Mouse (Mus musculus) liver, adult (tissue): ENCODE data around the gene Cd22.

Source experiments
- GATA4 ChIP-seq: IDR thresholded peaks from 2 replicates; pipeline ENCODE4 v1.6.1; 2014; ENCODE audit warnings: mild to moderate bottlenecking, low read length; ENCODE audit not compliant: insufficient replicate concordance

Cd22 gene

DNA sequence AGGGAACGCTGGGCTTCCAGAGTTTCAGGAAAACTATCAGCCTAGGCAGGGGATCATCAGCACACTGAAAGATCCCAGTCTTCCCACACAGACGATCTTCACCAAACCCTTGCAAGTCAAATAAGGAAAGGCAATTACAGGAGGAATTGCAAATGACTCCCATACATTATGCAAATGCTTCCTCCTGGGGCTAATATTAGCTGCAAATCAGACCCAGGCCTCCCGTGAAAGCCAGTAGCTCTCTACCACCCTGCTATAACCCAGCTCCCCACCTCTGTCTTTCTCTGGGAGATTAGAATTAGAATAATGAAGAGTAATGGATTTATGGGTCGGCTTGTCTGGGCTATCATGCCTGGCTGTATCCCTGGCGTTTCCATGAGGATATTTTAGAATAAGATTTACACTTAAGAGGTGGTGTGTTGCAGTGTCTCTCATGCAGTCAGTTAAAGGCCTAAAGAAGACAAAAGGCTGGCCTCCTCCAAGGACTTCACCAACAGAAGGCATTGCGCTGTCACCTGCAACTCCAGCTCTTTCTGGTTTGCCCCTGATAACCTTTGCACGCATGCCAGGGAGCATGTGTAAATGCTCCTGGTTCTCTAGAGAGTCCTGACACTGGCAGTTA is 35.4 kb downstream of the Cd22 start:
- no peak for TF ChIP-seq GATA4

GRCm38 (mm10) chr7:30842092-30842491 is 38.0 kb downstream of the Cd22 start:
- no peak for TF ChIP-seq GATA4

GRCm38 (mm10) chr7:30841379-30841778 is 38.8 kb downstream of the Cd22 start:
- no peak for TF ChIP-seq GATA4

DNA sequence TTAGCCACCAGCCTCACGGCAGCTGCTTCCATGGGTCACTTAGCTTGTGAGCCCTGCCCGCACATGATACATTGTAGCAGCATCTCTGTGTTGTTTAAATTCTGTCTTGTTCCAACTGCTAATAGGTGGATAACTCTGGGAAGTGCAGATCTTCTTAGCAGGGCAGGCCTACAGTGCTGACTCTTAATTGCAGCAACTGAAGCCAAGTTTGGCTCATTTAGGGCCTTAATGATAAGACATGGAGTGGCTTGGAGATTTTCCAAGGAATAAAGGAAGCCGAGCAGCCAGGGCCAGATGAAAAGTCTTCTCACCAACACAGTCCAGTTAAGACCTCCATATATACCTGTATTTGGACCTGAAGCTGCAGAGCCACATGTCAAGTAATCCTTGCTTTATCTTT is 39.8 kb downstream of the Cd22 start:
- no peak for TF ChIP-seq GATA4

DNA sequence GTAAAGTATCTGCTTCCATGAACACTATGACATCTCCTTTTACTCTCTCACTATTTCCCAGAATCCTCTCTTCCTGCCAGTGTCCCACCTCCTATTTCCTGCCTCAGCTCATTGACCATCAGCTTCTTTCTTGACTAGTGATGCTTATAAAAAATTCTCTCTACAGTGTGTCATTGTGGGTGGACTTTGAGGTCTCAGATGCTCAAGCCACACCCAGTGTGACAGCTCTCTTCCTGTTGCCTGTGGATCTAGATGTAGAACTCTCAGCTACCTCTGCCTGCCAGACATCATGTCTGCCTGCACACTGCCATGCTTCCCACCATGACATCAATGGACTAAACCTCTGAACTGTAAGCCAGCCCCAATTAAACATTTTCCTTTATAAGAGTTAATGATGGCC is 42.9 kb downstream of the Cd22 start:
- TF ChIP-seq GATA4: no peak

- TF ChIP-seq GATA4: no peak
These were observed 47.9 kb downstream of the Cd22 start for GRCm38 (mm10) chr7:30832261-30832660.

DNA sequence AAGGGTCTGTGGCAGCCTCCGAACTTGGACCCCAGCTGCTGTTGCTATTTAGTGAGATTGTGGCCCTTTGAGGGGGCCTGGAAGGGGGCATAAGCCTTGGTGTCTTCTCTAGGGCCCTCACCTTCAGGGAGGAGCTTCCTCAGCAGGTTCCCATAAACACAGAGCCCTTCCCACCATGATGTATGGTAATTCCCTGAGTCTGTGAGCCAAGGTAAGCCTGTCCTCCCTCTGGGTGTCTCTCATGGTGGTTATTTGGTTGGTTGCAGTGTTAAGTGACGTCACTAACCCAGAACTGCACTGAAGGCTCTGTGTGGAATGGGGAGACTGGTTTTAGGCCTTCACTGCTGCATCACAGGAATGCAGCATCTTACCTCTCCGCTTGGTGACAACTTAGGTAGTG is 50.7 kb downstream of the Cd22 start:
- no peak for TF ChIP-seq GATA4

- TF ChIP-seq GATA4: no peak
These were observed 53.5 kb downstream of the Cd22 start for GRCm38 (mm10) chr7:30826660-30827059.

DNA sequence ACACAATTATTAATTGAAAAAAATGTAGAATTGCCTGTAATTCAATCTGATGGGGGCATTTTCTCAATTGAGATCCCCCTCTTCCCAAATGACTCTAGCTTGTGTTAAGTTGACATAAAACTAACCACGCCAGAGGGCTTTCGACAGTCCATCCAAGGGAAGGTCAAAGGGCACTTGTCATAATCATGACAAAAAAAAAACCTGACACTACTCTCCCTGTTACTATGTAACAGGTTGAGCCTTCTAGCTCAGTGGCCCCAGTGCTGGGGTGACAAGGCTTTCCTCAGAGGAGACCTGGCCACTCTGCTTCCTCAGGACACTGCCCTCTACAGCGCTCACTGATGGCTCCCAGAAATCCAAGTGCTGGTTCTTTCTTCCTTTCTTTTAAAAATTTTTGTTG is 55.8 kb downstream of the Cd22 start:
- TF ChIP-seq GATA4: no peak

- TF ChIP-seq GATA4: no peak
These were observed 56.5 kb downstream of the Cd22 start, which contains the start of gene Ffar2 for GRCm38 (mm10) chr7:30823675-30824074. Ffar2 (minus strand) TSS chr7:30823775.

DNA sequence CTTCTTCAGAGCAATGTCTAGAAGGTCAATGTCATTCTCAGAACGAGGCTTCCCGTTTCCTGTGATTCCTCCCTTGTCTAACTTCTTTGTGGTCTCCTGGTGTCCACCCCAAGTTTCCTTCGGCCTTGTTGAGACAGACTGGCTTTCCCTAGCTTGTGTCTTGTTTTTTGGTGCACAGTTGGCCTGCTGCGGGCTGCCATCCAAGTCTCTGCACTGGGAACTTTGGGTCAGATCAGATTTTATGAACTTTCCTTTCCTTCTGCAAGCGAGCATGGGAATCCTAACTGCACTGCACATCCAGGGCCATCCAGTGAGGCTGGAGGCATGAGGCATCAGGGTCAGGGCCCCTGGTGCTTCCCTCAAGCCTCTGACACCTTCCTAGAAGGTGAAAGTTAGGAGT is 58.6 kb downstream of the Cd22 start:
- no peak for TF ChIP-seq GATA4

GRCm38 (mm10) chr7:30820854-30821445 is 59.2 kb downstream of the Cd22 start:
- TF ChIP-seq GATA4: no peak

DNA sequence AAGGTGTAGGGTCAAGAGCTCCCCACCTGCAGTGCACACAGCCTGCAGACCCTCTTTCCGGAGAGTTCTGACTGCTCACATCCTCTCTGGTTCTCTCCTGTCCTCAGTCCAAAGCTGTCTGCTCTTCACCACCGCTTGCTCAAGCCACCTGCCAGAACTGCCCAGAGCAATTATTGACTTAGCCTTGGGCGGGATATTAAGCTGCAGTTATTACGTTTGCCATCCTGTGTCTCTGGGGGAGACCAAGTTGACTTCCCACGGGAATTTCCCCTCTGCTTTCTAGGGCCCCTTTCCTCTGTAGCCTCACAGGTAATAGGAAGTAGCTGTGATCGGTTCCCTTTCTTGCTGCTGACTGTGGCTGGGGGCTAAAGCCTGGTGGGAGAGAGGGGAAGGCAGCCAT is 60.0 kb downstream of the Cd22 start:
- TF ChIP-seq GATA4: no peak
